Mouse (Mus musculus) spleen, adult 2 months (tissue): Measurements from ENCODE around the gene Cobll1. TPM values are rescaled to one million over a fixed set of nuclear protein-coding genes. Genes with fewer than 3 reads are reported as not detected.

ENCODE experiments used
- DNase-seq, 2 experiments: peaks; one replicate each; pipeline versions ENCODE4 v3.0.0 to v3.0.0-alpha.2; 2012 to 2021; ENCODE audit warnings: low spot score in 2 of 2, low read depth in 1 of 2
- H3K27ac ChIP-seq: fragments of 200-500 bp; 2 replicates; pipeline ENCODE4 v1.5.1; 2012; ENCODE audit warnings: low read length, inconsistent platforms; ENCODE audit not compliant: insufficient read depth
- H3K27me3 ChIP-seq: fragments of 200-500 bp; 2 replicates; pipeline ENCODE4 v1.6.1; 2012; ENCODE audit warnings: mild to moderate bottlenecking, moderate library complexity, low read length, inconsistent platforms; ENCODE audit not compliant: control insufficient read depth, insufficient read depth
- H3K36me3 ChIP-seq: fragments of 200-500 bp; 2 replicates; pipeline ENCODE4 v1.6.1; 2012; ENCODE audit warnings: mild to moderate bottlenecking, low read length, inconsistent platforms; ENCODE audit not compliant: control insufficient read depth, insufficient read depth
- H3K4me1 ChIP-seq: fragments of 200-500 bp; 2 replicates; pipeline ENCODE4 v1.6.1; 2011; ENCODE audit warnings: inconsistent platforms; ENCODE audit not compliant: control insufficient read depth, insufficient read depth, insufficient read length
- H3K4me3 ChIP-seq: fragments of 200-500 bp; 2 replicates; pipeline ENCODE4 v1.5.1; 2011; ENCODE audit warnings: mild to moderate bottlenecking, inconsistent platforms; ENCODE audit not compliant: insufficient read depth, insufficient read length; ENCODE audit errors: extremely low read depth
- CTCF ChIP-seq: fragments of 200-500 bp; IDR thresholded peaks from 2 replicates; pipeline ENCODE4 v1.5.1; 2011; ENCODE audit warnings: mild to moderate bottlenecking, inconsistent platforms; ENCODE audit not compliant: insufficient read depth, insufficient read length, insufficient replicate concordance; ENCODE audit errors: extremely low read depth
- POLR2A ChIP-seq: fragments of 200-500 bp; IDR thresholded peaks from 2 replicates; pipeline ENCODE4 v1.6.1; 2011; ENCODE audit warnings: low read depth, low read length, inconsistent platforms
- WGBS: fragments of 180-500 bp; shearing (Covaris S2); methylation state at CpG from one replicate; pipeline ENCODE4 v1.1.7; 2018; 5-methylcytosine and 5-hydroxymethylcytosine counted together
- polyA plus RNA-seq: library from polyadenylated mRNA; depleted of rRNA; stranded (reverse); fragments of >200 nt; gene quantifications from 2 replicates; pipeline ENCODE4 v1.2.3, GENCODE M21; 2012; rRNA removed

Gene Cobll1
- polyA plus RNA-seq, 1 experiment, result 5.4 TPM

GRCm38 (mm10) chr2:65052191-65053012 lies 186.8 kb downstream of the Cobll1 start:
- TF ChIP-seq CTCF, result no peak
- TF ChIP-seq POLR2A, result no peak
- no peaks in the 10 kb centered on the region for H3K4me1 ChIP-seq
- no peak overlapping the region for H3K4me3 ChIP-seq
- DNase-seq, result no peak
- H3K36me3 ChIP-seq, result no peaks in the 10 kb centered on the region
- H3K27me3 ChIP-seq, result no peaks in the 10 kb centered on the region
- 91% methylated on average over 6 of the region's 6 CpGs for WGBS
- H3K27ac ChIP-seq, result no peak overlapping the region

DNA sequence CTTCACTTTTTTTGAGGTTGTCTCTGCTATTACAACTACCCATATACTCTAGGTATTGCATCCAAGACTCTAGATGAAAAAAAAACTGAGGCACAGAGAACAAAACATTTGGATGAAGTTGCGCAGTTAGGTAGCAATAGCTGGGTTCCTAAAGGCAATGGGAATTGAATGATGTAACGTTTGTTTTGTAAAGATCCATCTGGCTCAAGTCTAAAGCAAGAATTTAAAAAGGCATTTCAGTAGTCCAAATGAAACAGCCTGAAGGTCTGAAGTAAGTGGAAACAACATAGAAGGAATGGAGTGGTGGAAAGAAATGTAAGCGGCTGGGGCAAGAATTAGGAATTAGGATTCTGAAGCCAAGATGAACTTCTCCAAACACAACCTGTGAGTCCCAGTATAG lies 188.4 kb downstream of the Cobll1 start:
- no peak for DNase-seq
- H3K27me3 ChIP-seq, result no peaks in the 10 kb centered on the region
- TF ChIP-seq CTCF (no peak), POLR2A (no peak)
- no peak overlapping the region for H3K4me3 ChIP-seq
- no peaks in the 10 kb centered on the region for H3K4me1 ChIP-seq
- WGBS, result 96% methylated on average over 3 of the region's 3 CpGs
- H3K36me3 ChIP-seq, result no peaks in the 10 kb centered on the region
- H3K27ac ChIP-seq, result no peak overlapping the region

DNA sequence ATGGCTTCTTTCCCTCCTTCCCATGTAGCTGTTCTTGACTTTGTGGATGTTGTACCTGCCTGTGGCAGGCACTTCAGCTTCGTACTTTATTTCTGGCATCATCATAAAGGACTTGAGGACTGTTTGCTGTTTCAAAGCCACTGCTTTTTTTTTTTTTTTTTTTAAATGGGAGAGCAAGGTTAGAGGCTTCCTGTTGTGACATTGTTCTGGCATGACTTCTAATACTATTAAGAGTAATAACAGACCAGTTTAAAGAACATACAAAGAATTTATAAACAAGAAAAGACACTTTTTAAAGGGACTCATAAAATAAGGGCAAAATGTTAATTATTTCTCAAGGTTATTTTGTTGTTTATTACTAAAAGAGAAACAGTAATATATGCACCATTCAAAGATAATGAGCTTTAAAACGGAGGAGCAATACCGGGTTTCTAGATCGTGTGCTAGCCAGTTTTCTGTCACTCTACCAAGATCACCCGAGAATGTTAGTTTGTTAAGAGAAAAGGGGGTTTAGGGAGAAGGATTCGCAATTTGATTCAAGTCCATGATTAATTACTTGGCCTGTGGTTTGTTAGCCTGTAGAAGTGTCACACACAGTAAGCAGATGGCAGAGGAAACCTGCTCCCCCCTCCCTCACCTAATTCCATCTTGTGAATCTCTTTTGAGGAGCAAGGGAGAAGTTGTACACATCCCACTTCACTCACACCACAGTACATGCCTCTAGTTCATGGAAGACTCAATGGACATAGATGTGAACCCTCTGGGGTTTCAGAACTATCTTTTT lies 190.8 kb downstream of the Cobll1 start:
- TF ChIP-seq CTCF (no peak), POLR2A (no peak)
- Histone ChIP-seq H3K27ac (no peak overlapping the region), H3K4me1 (no peaks in the 10 kb centered on the region), H3K36me3 (no peaks in the 10 kb centered on the region), H3K4me3 (no peak overlapping the region), H3K27me3 (no peaks in the 10 kb centered on the region)
- WGBS, result 77% methylated on average over 6 of the region's 6 CpGs
- no peak for DNase-seq

Other genes with a start within 250 kb of the Cobll1 start
- 0.44 and 0.56 TPM in 2 replicates for gene Grb14, start 214.4 kb downstream of the Cobll1 start, polyA plus RNA-seq
- 0.05 and 0.07 TPM in 2 replicates for gene Slc38a11, start 124.6 kb upstream of the Cobll1 start, polyA plus RNA-seq